Mouse (Mus musculus): ENCODE results near the gene Ctse. TPM values are rescaled to one million over a fixed set of nuclear protein-coding genes. Genes with fewer than 3 reads are reported as not detected.
"Not testable (repeated sequence)": the region's sequence is repeated elsewhere in the genome, so short reads cannot be mapped to it uniquely, and the experiment has no call there.

The Ctse gene
- polyA plus RNA-seq, 1 experiment from 2014 or later, result 0.13 TPM

GRCm38 (mm10) chr1:131624175-131624835, 13.8 kb upstream of the Ctse start:
- Histone ChIP-seq H3K4me3 (no peak overlapping the region), H3K4me2 (no peak overlapping the region), H3K36me3 (replicated peaks) (no peaks in the 10 kb centered on the region), H3K27me3 (replicated peaks) (no peaks in the 10 kb centered on the region), H3K9ac (no peak overlapping the region), H3K4me1 (no peaks in the 10 kb centered on the region), H3K9me3 (no peaks in the 10 kb centered on the region), H3K27ac (no peak overlapping the region)
- ATAC-seq (replicated peaks), result no peak
- 65% methylated on average over 3 of the region's 3 CpGs for WGBS

- H3K4me2 ChIP-seq, result no peak overlapping the region
- no peaks in the 10 kb centered on the region for H3K27me3 ChIP-seq (replicated peaks)
- no peak overlapping the region for H3K9ac ChIP-seq
- no peak overlapping the region for H3K27ac ChIP-seq
- no peaks in the 10 kb centered on the region for H3K4me1 ChIP-seq
- no peak overlapping the region for H3K4me3 ChIP-seq
- no peak for ATAC-seq (replicated peaks)
- no peaks in the 10 kb centered on the region for H3K9me3 ChIP-seq
- no peaks in the 10 kb centered on the region for H3K36me3 ChIP-seq (replicated peaks)
- 89% methylated on average over 6 of the region's 6 CpGs for WGBS
Observed at GRCm38 (mm10) chr1:131626200-131626599, 11.9 kb upstream of the Ctse start.

- 55% methylated on average over 6 of the region's 6 CpGs for WGBS
- H3K27ac ChIP-seq; H3K4me1 ChIP-seq; H3K27me3 ChIP-seq (replicated peaks); H3K9me3 ChIP-seq; ATAC-seq (replicated peaks); H3K9ac ChIP-seq; H3K4me3 ChIP-seq; H3K4me2 ChIP-seq; H3K36me3 ChIP-seq (replicated peaks): not testable (repeated sequence)
Observed at GRCm38 (mm10) chr1:131632216-131632615, 5.9 kb upstream of the Ctse start.

- Histone ChIP-seq H3K27me3 (replicated peaks) (no peaks in the 10 kb centered on the region), H3K9me3 (no peaks in the 10 kb centered on the region), H3K36me3 (replicated peaks) (no peaks in the 10 kb centered on the region), H3K9ac (no peak overlapping the region), H3K4me2 (no peak overlapping the region), H3K4me1 (no peaks in the 10 kb centered on the region), H3K4me3 (no peak overlapping the region), H3K27ac (no peak overlapping the region)
- ATAC-seq (replicated peaks), result no peak
Observed at GRCm38 (mm10) chr1:131634495-131634894, 3.6 kb upstream of the Ctse start.

DNA sequence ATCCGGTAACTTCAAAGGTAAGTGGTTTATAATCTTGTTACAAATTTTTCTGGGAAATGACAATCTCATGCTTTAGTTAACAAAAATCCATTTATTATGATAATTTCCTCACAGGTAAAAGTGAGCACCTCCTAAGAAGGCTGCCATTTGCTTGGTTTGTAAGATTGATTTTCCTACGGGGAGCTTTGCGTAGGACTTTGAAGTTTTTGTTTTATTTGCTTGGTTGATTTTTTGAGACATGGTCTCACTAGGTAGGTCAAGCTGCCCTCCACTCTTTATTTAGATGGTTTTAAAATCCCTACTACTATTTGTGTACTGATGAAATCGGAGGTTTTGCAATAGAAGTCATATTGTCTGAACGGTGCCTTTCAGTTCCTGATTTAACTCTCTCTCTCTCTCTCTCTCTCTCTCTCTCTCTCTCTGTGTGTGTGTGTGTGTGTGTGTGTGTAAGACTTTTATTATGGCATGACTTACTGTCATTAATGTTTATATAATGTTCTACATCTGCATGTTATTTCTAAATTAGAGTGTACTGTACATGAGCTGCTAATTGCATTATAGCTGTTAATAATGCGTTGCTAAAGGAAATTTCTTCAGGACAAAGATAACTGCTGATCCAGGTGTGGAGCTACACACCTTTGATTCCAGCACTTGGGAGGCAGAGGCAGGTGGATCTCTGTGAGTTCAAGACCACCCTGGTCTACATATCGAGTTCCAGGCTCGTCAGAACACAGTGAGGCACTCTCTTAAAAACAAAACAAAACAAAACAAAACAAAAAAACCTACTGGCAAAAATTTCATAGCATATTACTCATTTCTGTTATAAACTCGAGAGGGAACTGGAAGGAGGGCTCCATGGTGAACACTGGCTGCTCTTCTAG, 675 bp downstream of the Ctse start:
- 91% methylated on average over 9 of the region's 9 CpGs for WGBS
- no peaks in the 10 kb centered on the region for H3K4me1 ChIP-seq
- no peak for ATAC-seq (replicated peaks)
- no peak overlapping the region for H3K4me2 ChIP-seq
- H3K4me3 ChIP-seq, result no peak overlapping the region
- no peaks in the 10 kb centered on the region for H3K9me3 ChIP-seq
- no peak overlapping the region for H3K27ac ChIP-seq
- no peaks in the 10 kb centered on the region for H3K27me3 ChIP-seq (replicated peaks)
- no peak overlapping the region for H3K9ac ChIP-seq
- H3K36me3 ChIP-seq (replicated peaks), result no peaks in the 10 kb centered on the region

DNA sequence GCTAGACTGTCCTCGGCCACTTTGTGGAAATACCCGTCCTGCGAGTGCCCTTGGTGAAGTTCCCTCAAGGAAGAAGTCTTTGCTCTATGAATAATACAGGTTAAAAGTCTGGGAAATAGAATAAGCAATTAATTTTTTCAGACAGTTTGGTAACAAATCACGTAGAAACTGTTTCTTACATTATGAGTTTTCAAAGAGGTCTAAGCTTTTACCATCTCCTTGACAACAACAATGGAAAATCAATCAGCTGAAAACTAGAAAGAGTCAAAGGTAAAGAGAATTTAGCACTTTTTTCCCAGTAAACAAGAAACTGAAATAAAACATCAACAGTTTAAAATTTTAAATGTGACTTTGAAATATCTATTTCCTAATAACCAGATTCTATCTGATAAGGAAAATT, 2.0 kb downstream of the Ctse start:
- no peak overlapping the region for H3K9ac ChIP-seq
- no peak overlapping the region for H3K27ac ChIP-seq
- H3K27me3 ChIP-seq (replicated peaks), result no peaks in the 10 kb centered on the region
- no peak overlapping the region for H3K4me2 ChIP-seq
- H3K4me1 ChIP-seq, result no peaks in the 10 kb centered on the region
- no peaks in the 10 kb centered on the region for H3K9me3 ChIP-seq
- H3K4me3 ChIP-seq, result no peak overlapping the region
- WGBS, result 85% methylated on average over 4 of the region's 4 CpGs
- no peaks in the 10 kb centered on the region for H3K36me3 ChIP-seq (replicated peaks)
- no peak for ATAC-seq (replicated peaks)

DNA sequence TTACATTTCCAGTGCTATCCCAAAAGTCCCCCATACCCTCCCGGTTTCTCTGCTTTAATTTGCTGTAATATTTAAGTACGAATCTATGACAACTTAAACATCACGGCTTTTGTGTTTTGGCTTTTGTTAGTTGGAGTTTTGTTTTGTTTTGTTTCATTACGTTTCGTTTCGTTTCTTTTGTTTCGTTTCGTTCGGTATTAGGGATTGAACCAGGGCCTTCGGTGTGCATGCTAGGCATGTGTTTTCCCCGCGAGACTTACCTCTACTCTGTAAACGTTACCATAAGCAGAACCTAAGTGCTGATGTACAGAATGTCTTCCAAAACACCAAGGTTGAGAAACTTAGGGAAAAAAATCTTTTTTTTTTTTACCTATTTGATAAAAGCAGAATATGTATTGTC, 3.5 kb downstream of the Ctse start:
- no peak for ATAC-seq (replicated peaks)
- no peaks in the 10 kb centered on the region for H3K4me1 ChIP-seq
- no peak overlapping the region for H3K9ac ChIP-seq
- H3K27me3 ChIP-seq (replicated peaks), result no peaks in the 10 kb centered on the region
- H3K4me3 ChIP-seq, result no peak overlapping the region
- no peaks in the 10 kb centered on the region for H3K9me3 ChIP-seq
- WGBS, result 94% methylated on average over 13 of the region's 13 CpGs
- H3K27ac ChIP-seq, result no peak overlapping the region
- no peak overlapping the region for H3K4me2 ChIP-seq
- H3K36me3 ChIP-seq (replicated peaks), result no peaks in the 10 kb centered on the region

DNA sequence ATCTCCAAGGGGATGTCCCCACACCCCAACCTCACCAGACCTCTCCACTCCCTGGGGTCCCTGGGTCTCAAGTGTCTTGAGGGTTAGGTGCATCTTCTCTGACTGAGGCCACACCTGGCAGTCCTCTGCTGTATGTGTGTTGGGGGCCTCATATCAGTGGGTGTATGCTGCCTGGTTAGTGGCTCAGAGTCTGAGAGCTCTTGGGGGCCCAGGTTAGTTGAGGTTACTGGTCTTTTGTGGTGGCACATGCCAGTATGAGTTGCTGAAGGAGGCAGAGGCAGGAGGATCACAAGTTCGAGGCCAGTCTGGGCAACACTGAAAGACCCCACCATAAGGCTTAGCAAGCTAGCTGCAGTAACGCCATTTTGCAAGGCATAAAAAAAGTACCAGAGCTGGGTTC, 4.1 kb downstream of the Ctse start:
- WGBS, result 93% methylated on average over 2 of the region's 2 CpGs
- Histone ChIP-seq H3K4me2 (no peak overlapping the region), H3K9me3 (no peaks in the 10 kb centered on the region), H3K4me3 (no peak overlapping the region), H3K4me1 (no peaks in the 10 kb centered on the region), H3K27me3 (replicated peaks) (no peaks in the 10 kb centered on the region), H3K27ac (no peak overlapping the region), H3K36me3 (replicated peaks) (no peaks in the 10 kb centered on the region), H3K9ac (no peak overlapping the region)
- no peak for ATAC-seq (replicated peaks)

DNA sequence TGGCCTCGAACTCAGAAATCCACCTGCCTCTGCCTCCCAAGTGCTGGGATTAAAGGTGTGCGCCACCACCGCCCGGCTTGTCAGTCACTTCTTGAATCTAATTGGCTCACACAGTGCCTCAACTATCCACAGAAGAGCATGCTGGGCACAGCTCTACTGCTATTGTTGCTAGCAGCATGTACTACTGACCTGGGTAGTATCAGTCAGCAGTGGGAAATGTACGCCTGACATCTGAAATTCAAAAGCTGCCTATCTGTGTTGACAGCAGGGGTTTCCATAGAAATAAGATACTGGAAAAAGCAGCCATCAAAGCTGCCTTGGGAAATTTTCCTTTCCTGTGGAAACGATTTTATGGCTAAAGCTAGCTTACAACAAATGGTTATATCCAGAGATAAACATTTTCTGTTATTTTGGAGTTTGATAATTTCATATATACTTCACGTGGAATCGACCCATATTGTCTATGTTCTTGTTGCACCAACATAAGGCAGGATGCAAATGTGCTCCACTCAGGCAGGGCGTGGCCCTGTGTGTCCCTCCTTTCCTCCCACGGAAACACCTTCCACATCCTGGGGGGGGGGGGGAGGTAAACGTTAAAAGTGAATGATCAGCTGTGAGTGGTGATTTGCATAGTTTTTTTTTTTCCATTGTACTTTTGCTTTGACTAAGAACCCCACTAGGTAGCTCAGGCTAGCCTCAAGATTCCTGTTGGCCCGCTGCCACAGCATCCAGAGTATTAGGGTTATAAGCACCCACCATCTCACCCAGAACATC, 14.8 kb downstream of the Ctse start:
- no peak overlapping the region for H3K9ac ChIP-seq
- H3K27me3 ChIP-seq (replicated peaks), result no peaks in the 10 kb centered on the region
- no peak overlapping the region for H3K4me3 ChIP-seq
- H3K4me2 ChIP-seq, result no peak overlapping the region
- H3K4me1 ChIP-seq, result peaks cover 7% of the 10 kb centered on the region
- H3K27ac ChIP-seq, result no peak overlapping the region
- no peaks in the 10 kb centered on the region for H3K9me3 ChIP-seq
- no peak for ATAC-seq (replicated peaks)
- no peaks in the 10 kb centered on the region for H3K36me3 ChIP-seq (replicated peaks)
- 77% methylated on average over 12 of the region's 12 CpGs for WGBS

- Histone ChIP-seq H3K9ac (no peak overlapping the region), H3K4me2 (no peak overlapping the region), H3K36me3 (replicated peaks) (no peaks in the 10 kb centered on the region), H3K27me3 (replicated peaks) (no peaks in the 10 kb centered on the region), H3K4me1 (peaks cover 7% of the 10 kb centered on the region), H3K4me3 (no peak overlapping the region), H3K27ac (no peak overlapping the region), H3K9me3 (no peaks in the 10 kb centered on the region)
- ATAC-seq (replicated peaks), result no peak
- WGBS, result 91% methylated on average over 6 of the region's 6 CpGs
Observed at GRCm38 (mm10) chr1:131655601-131656000, 17.5 kb downstream of the Ctse start.

DNA sequence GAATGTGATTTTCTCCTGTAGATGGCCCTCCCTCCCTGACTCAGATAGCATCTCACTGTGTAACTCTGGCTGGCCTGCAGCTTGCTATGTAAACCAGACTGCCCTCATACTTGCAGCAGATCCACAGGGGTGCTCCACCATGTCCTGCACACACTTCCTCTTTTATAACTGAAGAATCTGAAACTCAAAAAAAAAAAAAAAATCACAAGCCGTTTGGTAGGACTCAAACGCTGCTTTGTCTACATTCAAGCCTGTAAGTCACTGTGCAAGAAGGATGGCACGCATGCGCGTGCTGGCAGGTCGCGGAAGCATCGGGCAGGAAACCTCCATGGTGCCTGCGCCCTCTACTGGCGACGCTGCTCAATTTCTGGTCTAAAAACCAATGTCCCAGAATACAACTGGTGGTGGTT, 19.8 kb downstream of the Ctse start:
- WGBS, result under 1% methylated on average over 11 of the region's 11 CpGs
- Histone ChIP-seq H3K36me3 (replicated peaks) (no peaks in the 10 kb centered on the region), H3K4me3 (peak overlapping the region; percentile 30), H3K9ac (peak overlapping the region; percentile 42), H3K27me3 (replicated peaks) (no peaks in the 10 kb centered on the region), H3K4me2 (peak overlapping the region; percentile 49), H3K4me1 (peaks cover 7% of the 10 kb centered on the region), H3K9me3 (no peaks in the 10 kb centered on the region), H3K27ac (peak overlapping the region; percentile 87)
- peak; percentile 93 for ATAC-seq (replicated peaks)

- Histone ChIP-seq H3K4me2 (no peak overlapping the region), H3K27me3 (replicated peaks) (no peaks in the 10 kb centered on the region), H3K27ac (no peak overlapping the region), H3K9me3 (no peaks in the 10 kb centered on the region), H3K4me3 (no peak overlapping the region), H3K9ac (no peak overlapping the region), H3K4me1 (peaks cover 7% of the 10 kb centered on the region), H3K36me3 (replicated peaks) (no peaks in the 10 kb centered on the region)
- ATAC-seq (replicated peaks), result no peak
- 72% methylated on average over 5 of the region's 5 CpGs for WGBS
Observed at GRCm38 (mm10) chr1:131659512-131660085, 21.5 kb downstream of the Ctse start.
